Mouse (Mus musculus) fibroblast of lung, adult 2 months (primary cell): ENCODE results near the gene Nek7.

Experiments used
- DNase-seq: peaks from one replicate; pipeline ENCODE4 v3.0.0-alpha.2; 2011; ENCODE audit warnings: low read depth

The Nek7 gene

GRCm38 (mm10) chr1:138608336-138608735, 11.6 kb downstream of the Nek7 start:
- DNase-seq: no peak

- no peak for DNase-seq
These were observed 12.1 kb downstream of the Nek7 start for GRCm38 (mm10) chr1:138607862-138608261.

- no peak for DNase-seq
These were observed 13.2 kb downstream of the Nek7 start for GRCm38 (mm10) chr1:138606771-138607170.

GRCm38 (mm10) chr1:138604736-138605135, 15.2 kb downstream of the Nek7 start:
- no peak for DNase-seq

- DNase-seq: no peak
These were observed 16.0 kb downstream of the Nek7 start for GRCm38 (mm10) chr1:138603974-138604373.

- no peak for DNase-seq
These were observed 21.9 kb downstream of the Nek7 start for GRCm38 (mm10) chr1:138598087-138598486.

- no peak for DNase-seq
These were observed 23.7 kb downstream of the Nek7 start for GRCm38 (mm10) chr1:138596127-138596706.

- DNase-seq: no peak
These were observed 25.0 kb downstream of the Nek7 start for GRCm38 (mm10) chr1:138594910-138595309.

- no peak for DNase-seq
These were observed 26.0 kb downstream of the Nek7 start for GRCm38 (mm10) chr1:138593922-138594321.

GRCm38 (mm10) chr1:138592466-138592865, 27.5 kb downstream of the Nek7 start:
- DNase-seq: no peak

- no peak for DNase-seq
These were observed 29.4 kb downstream of the Nek7 start for GRCm38 (mm10) chr1:138590451-138591022.

GRCm38 (mm10) chr1:138589126-138589525, 30.8 kb downstream of the Nek7 start:
- DNase-seq: no peak

- no peak for DNase-seq
These were observed 32.1 kb downstream of the Nek7 start for GRCm38 (mm10) chr1:138587812-138588211.

GRCm38 (mm10) chr1:138586891-138587290, 33.0 kb downstream of the Nek7 start:
- DNase-seq: no peak

- DNase-seq: no peak
These were observed 35.4 kb downstream of the Nek7 start for GRCm38 (mm10) chr1:138584423-138585013.

- no peak for DNase-seq
These were observed 37.7 kb downstream of the Nek7 start for GRCm38 (mm10) chr1:138582225-138582624.

- DNase-seq: no peak
These were observed 40.0 kb downstream of the Nek7 start for GRCm38 (mm10) chr1:138579822-138580492.

- DNase-seq: no peak
These were observed 40.7 kb downstream of the Nek7 start for GRCm38 (mm10) chr1:138579207-138579606.

- no peak for DNase-seq
These were observed 43.1 kb downstream of the Nek7 start for GRCm38 (mm10) chr1:138576803-138577202.

GRCm38 (mm10) chr1:138576066-138576697, 43.8 kb downstream of the Nek7 start:
- no peak for DNase-seq

- DNase-seq: no peak
These were observed 44.3 kb downstream of the Nek7 start for GRCm38 (mm10) chr1:138575629-138576028.

GRCm38 (mm10) chr1:138571565-138572361, 48.2 kb downstream of the Nek7 start:
- DNase-seq: no peak
